Mouse (Mus musculus) spleen, embryonic (tissue): Measurements from ENCODE around the gene Qrfp.

Source experiments
- CTCF ChIA-PET: fragments of 350-600 bp; sonication (Branson Sonifier 250); formaldehyde crosslinking; loops from one replicate; lab custom pipeline; 2022; lab: Charles Lee

The Qrfp gene

GRCm38 (mm10) chr2:31776479-31776878 is 33.9 kb downstream of the Qrfp start:
- CTCF ChIA-PET: interaction anchor here (0.5 to 0.7 kb wide), 2 partner anchors 92 to 186 kb away, joined by 3 read pairs; no protein-coding TSS in a partner anchor

- CTCF ChIA-PET: interaction anchor here (0.5 kb wide), 1 partner anchor 53 kb away, joined by 8 read pairs; no protein-coding TSS in a partner anchor
These were observed 39.5 kb downstream of the Qrfp start for GRCm38 (mm10) chr2:31770781-31771441.

- CTCF ChIA-PET: no interaction called here
These were observed 40.7 kb downstream of the Qrfp start for GRCm38 (mm10) chr2:31769631-31770111.

GRCm38 (mm10) chr2:31769115-31769514 is 41.3 kb downstream of the Qrfp start:
- CTCF ChIA-PET: no interaction called here

- CTCF ChIA-PET: no interaction called here
These were observed 42.6 kb downstream of the Qrfp start for GRCm38 (mm10) chr2:31767815-31768214.

- CTCF ChIA-PET: no interaction called here
These were observed 43.3 kb downstream of the Qrfp start for GRCm38 (mm10) chr2:31767104-31767503.

GRCm38 (mm10) chr2:31763271-31763670 is 47.1 kb downstream of the Qrfp start:
- CTCF ChIA-PET: interaction anchor here (0.5 to 1.1 kb wide), 2 partner anchors 10 to 82 kb away, joined by 3 read pairs; no protein-coding TSS in a partner anchor

- CTCF ChIA-PET: interaction anchor here (0.5 to 1.1 kb wide), 3 partner anchors 10 to 82 kb away, joined by 3 to 7 read pairs (median 3); no protein-coding TSS in a partner anchor
These were observed 47.5 kb downstream of the Qrfp start for GRCm38 (mm10) chr2:31762853-31763252.

- CTCF ChIA-PET: interaction anchor here (0.7 kb wide), 1 partner anchor 12 kb away, joined by 7 read pairs; no protein-coding TSS in a partner anchor
These were observed 48.2 kb downstream of the Qrfp start for GRCm38 (mm10) chr2:31762155-31762554.

GRCm38 (mm10) chr2:31761585-31761984 is 48.8 kb downstream of the Qrfp start:
- CTCF ChIA-PET: no interaction called here

GRCm38 (mm10) chr2:31761115-31761531 is 49.3 kb downstream of the Qrfp start:
- CTCF ChIA-PET: no interaction called here

- CTCF ChIA-PET: no interaction called here
These were observed 49.9 kb downstream of the Qrfp start for GRCm38 (mm10) chr2:31760486-31760885.

- CTCF ChIA-PET: interaction anchor here (1.2 kb wide), 1 partner anchor 14 kb away, joined by 3 read pairs; no protein-coding TSS in a partner anchor
These were observed 50.5 kb downstream of the Qrfp start for GRCm38 (mm10) chr2:31759751-31760460.

GRCm38 (mm10) chr2:31758966-31759365 is 51.4 kb downstream of the Qrfp start:
- CTCF ChIA-PET: interaction anchor here (1.2 kb wide), 1 partner anchor 15 kb away, joined by 3 read pairs; no protein-coding TSS in a partner anchor

- CTCF ChIA-PET: no interaction called here
These were observed 52.9 kb downstream of the Qrfp start for GRCm38 (mm10) chr2:31757472-31757871.
